Mouse (Mus musculus) E14TG2a.4 (cell line): Measurements from ENCODE around the gene Krtap10-4.
"Not testable (repeated sequence)": the region's sequence is repeated elsewhere in the genome, so short reads cannot be mapped to it uniquely, and the experiment has no call there.

Experiments used
- H3K27me3 ChIP-seq: 2 replicates; pipeline ENCODE4 v1.6.1; 2014; ENCODE audit warnings: low read length, control low read depth; ENCODE audit not compliant: insufficient read depth
- H3K36me3 ChIP-seq: 2 replicates; pipeline ENCODE4 v1.6.1; 2014; ENCODE audit warnings: low read length, control low read depth; ENCODE audit not compliant: insufficient read depth
- H3K4me1 ChIP-seq: replicated peaks from 2 replicates; pipeline ENCODE4 v1.6.1; 2014; ENCODE audit warnings: low read depth, low read length, control low read depth
- H3K4me3 ChIP-seq: replicated peaks from 2 replicates; pipeline ENCODE4 v1.5.1; 2014; ENCODE audit warnings: mild to moderate bottlenecking, low read length
- H3K9me3 ChIP-seq: 2 replicates; pipeline ENCODE4 v1.6.1; 2014; ENCODE audit warnings: low read length, control low read depth
- CTCF ChIP-seq: conservative IDR thresholded peaks from 2 replicates; pipeline ENCODE4 v1.5.1; 2014; ENCODE audit warnings: low read length
- NANOG ChIP-seq: IDR thresholded peaks from 2 replicates; pipeline ENCODE4 v1.6.1; 2014; ENCODE audit warnings: borderline replicate concordance, low read length, mixed read lengths
- POU5F1 ChIP-seq: IDR thresholded peaks from 2 replicates; pipeline ENCODE4 v1.6.1; 2014; ENCODE audit warnings: low read length, borderline replicate concordance

The Krtap10-4 gene

DNA sequence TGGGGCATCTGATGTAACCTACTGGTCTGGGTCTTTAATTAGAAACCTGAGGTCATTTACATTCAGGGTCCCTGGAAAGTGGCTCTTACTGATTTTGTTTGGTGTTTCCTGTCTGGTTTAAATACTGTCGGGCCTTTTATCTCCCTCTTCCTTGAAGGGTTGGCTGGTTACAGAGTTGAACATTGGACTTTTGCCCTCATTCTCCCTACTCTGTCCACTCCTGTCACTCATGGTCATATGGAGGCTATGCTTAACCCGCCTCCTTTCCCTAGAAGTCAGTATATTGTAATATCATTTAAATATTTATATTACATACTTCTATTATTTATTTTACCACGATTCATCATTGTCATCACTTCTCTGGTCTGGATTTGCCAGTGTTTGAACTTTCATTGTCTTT is 22.8 kb downstream of the Krtap10-4 start:
- TF ChIP-seq CTCF (no peak), NANOG (no peak), POU5F1 (no peak)
- H3K9me3 ChIP-seq, result peaks cover 19% of the 10 kb centered on the region
- H3K4me1 ChIP-seq, result 0 out of 2 replicates have a peak, but pooled peaks cover 3% of the 10 kb centered on the region
- no peak overlapping the region for H3K4me3 ChIP-seq
- H3K36me3 ChIP-seq, result no peaks in the 10 kb centered on the region
- H3K27me3 ChIP-seq, result no peaks in the 10 kb centered on the region

DNA sequence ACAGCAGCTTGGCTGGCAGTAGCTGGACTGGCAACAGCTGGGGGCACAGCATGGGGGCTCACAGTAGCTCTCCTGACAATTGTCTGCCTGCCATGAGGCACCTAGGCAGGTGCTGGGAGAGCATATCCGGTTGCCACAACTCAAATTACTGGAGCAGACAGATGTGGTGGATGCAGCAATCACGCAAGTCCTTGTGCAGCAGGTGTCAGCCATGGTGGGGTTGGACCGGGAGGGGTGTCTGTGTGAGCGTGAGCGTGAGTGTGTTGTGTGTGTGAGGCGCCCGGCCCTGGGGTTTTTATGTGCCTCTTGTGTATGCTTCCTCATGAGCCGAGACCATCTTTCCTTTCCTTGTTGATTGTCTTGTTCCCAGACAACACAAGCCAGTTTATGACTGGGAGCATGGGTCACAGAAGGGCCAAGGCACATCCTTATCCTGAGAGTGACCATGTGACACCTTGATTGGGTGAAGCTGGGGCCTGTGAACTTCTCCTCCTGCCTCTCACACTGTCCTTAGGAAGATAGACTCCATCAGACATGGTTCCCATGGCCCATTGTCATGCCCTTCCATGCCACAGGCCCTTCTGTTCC is 27.9 kb downstream of the Krtap10-4 start, which contains the start of gene Gm19668:
Gene Gm19668, minus strand, starts transcription at position 213 of the 588 bp plus-strand sequence.
- no peak within 1 kb of the TSS for H3K4me3 ChIP-seq
- TF ChIP-seq NANOG, result no peak
- no peak for TF ChIP-seq CTCF
- no peak for TF ChIP-seq POU5F1
- peaks cover 30% of the 10 kb centered on the region for H3K4me1 ChIP-seq
- H3K27me3 ChIP-seq, result no peaks in the 10 kb centered on the region
- H3K36me3 ChIP-seq, result no peaks in the 10 kb centered on the region
- H3K9me3 ChIP-seq, result peaks cover 2% of the 10 kb centered on the region; the same call in 1 of the 2 replicates

DNA sequence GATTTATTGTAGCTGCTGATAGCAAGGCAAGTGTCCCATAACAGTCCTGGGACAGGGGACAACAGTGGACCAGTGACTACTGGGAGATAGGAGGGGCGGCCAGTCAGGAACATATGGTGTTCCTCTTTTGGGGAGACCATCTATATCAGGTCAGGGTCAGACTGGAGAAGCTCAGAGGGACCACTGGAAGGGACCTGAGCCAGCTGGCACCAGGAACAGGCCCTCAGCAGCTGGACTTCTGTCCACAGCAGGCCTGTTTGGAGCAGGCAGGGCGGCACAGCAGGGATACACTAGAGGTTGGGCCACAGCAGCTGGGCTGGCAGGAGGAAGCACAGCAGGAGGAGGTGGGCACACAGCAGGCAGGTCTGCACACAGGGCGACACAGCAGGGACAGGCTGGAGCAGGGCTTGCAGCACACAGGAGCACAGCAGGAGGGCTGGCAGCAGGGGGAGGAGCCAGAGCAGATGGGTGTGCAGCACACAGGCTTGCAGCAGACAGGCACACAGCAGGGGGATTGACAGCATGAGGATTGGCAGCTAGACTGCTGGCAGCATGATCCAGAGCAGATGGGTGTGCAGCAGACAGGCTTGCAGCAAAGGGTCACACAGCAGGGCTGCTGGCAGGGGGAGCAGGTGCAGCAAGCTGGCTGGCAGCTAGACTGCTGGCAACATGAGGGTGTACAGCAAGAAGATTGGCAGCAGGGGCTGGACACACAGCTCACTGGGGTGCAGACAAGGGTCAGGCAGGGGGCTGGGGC is 28.6 kb downstream of the Krtap10-4 start:
- H3K4me3 ChIP-seq, result not testable (repeated sequence)

DNA sequence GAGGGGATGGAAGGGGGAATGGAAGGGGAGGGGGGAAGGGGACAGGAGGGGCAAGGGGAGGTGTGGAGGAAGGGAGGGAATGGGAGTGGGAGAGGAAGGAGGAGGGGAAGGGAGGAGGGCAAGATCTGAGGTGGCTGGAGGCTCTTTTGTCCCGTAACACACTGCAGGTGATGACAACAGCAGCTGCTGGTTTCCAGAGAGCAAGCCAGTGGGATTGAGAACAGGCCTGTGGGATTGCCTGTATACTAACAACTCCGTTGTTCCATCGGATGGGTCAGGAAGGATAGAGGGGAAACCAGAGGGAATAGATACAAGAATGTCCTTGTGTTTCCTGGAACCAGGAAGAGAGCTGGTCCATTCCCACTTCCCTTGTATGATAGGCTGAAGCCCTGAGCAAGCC is 29.2 kb downstream of the Krtap10-4 start:
- no peaks in the 10 kb centered on the region for H3K9me3 ChIP-seq
- peaks cover 30% of the 10 kb centered on the region for H3K4me1 ChIP-seq
- TF ChIP-seq POU5F1 (no peak), NANOG (no peak), CTCF (no peak)
- no peaks in the 10 kb centered on the region for H3K36me3 ChIP-seq
- no peak overlapping the region for H3K4me3 ChIP-seq
- H3K27me3 ChIP-seq, result no peaks in the 10 kb centered on the region

More for the DNA sequence above, 28.6 kb downstream of the Krtap10-4 start:
- H3K36me3 ChIP-seq, H3K9me3 ChIP-seq, H3K27me3 ChIP-seq: not testable (repeated sequence)
- peaks cover 30% of the 10 kb centered on the region for H3K4me1 ChIP-seq

DNA sequence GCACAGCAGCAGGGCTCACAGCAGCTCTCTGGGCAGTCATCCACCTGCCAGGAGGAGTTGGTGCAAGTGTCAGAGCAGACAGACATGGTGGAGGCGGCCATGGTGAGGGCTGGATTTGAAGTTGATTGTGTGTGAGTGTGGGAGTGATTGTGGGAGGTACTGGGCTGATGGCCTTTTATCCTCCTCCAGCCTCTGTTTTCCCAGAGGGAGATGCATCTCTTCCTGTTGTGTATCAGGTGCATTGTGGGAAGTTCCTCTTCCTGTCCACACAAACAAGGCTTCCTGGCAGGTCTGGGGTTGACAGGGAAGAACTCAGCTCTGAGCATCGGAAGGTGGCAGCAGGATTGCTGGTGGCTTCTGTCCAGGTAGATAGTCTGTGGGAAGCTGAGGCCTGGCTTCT is 31.9 kb downstream of the Krtap10-4 start, which contains the start of gene Gm9639:
Gene Gm9639, minus strand, starts transcription at position 101 of the 400 bp plus-strand sequence.
- Histone ChIP-seq H3K4me1 (peaks cover 30% of the 10 kb centered on the region), H3K27me3 (no peaks in the 10 kb centered on the region), H3K4me3 (no peak within 1 kb of the TSS), H3K36me3 (no peaks in the 10 kb centered on the region), H3K9me3 (no peaks in the 10 kb centered on the region)
- TF ChIP-seq CTCF, result no peak
- TF ChIP-seq POU5F1, result no peak
- TF ChIP-seq NANOG, result no peak

DNA sequence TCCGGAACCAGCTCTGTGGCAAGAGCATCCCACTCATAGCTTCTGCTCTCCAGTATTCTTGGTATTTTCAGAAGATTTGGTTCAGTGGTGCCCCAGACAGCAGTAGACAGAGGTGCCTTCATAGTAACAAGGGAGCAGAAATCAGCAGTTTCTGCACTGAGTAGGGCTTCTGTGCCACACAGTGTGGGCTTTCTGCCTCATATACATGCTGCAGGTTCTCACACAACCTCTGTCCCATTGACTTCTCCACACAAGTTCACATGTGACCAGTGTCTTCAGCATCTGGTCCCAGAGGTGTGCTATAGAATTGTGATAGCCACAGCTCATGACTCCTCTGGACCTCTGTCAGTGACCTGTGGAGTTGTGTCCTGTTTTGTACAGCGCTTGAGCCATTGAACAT is 38.3 kb downstream of the Krtap10-4 start:
- Histone ChIP-seq H3K4me1 (no peaks in the 10 kb centered on the region), H3K36me3 (no peaks in the 10 kb centered on the region), H3K4me3 (no peak overlapping the region), H3K27me3 (no peaks in the 10 kb centered on the region), H3K9me3 (no peaks in the 10 kb centered on the region)
- TF ChIP-seq CTCF (no peak), POU5F1 (no peak)

DNA sequence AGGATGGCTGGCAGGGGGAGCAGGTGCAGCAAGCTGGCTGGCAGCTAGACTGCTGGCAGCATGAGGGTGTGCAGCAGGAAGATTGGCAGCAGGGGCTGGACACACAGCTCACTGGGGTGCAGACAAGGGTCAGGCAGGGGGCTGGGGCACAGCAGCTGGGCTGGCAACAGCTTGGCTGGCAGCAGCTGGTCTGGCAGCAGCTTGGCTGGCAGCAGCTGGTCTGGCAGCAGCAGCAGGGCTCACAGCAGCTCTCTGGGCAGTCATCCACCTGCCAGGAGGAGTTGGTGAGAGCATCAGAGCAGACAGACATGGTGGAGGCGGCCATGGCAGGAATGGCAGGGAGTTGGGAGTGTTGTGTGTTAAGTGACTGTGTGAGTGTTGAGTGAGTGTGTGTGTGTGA is 39.0 kb downstream of the Krtap10-4 start, which contains the start of gene Gm7137:
Gene Gm7137, minus strand, starts transcription at position 325 of the 400 bp plus-strand sequence.
- H3K4me3 ChIP-seq, H3K27me3 ChIP-seq, H3K9me3 ChIP-seq, H3K4me1 ChIP-seq, H3K36me3 ChIP-seq: not testable (repeated sequence)

DNA sequence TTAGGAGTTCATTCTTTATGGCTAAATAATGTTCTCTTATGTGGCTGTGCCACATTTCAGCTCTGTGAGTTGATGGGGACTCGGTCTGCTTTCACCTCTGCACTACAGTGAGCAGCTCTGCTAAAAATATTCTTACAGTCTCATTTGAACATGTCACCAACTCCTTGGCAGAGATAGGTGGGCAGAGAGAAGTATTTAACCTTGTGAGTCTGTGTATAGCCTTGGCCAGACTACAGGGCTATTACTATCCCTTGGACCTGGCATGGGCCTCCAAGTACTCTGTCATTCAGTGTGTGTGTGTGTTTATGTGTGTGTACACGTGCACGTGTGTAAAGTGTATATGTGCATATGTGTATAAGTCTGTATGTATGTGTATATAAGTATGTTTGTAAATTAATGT is 43.5 kb downstream of the Krtap10-4 start:
- not testable (repeated sequence) for H3K9me3 ChIP-seq, H3K27me3 ChIP-seq, H3K36me3 ChIP-seq, H3K4me1 ChIP-seq, H3K4me3 ChIP-seq

DNA sequence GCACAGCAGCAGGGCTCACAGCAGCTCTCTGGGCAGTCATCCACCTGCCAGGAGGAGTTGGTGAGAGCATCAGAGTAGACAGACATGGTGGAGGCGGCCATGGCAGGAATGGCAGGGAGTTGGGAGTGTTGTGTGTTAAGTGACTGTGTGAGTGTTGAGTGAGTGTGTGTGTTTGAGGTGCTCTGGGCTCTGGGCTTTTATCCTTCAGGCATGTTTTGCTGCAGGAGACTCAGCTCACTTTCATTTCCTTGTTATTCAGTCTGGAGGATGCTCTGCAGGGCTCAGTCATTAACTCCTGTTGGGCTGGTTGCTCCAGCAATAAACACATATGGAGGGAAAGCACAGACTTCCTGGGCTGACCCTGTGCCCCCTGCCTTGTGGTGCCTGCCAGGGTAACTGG is 44.5 kb downstream of the Krtap10-4 start, which contains the start of gene Gm3250:
Gene Gm3250, minus strand, starts transcription at position 101 of the 400 bp plus-strand sequence.
- not testable (repeated sequence) for H3K4me3 ChIP-seq, H3K36me3 ChIP-seq, H3K9me3 ChIP-seq, H3K4me1 ChIP-seq, H3K27me3 ChIP-seq

DNA sequence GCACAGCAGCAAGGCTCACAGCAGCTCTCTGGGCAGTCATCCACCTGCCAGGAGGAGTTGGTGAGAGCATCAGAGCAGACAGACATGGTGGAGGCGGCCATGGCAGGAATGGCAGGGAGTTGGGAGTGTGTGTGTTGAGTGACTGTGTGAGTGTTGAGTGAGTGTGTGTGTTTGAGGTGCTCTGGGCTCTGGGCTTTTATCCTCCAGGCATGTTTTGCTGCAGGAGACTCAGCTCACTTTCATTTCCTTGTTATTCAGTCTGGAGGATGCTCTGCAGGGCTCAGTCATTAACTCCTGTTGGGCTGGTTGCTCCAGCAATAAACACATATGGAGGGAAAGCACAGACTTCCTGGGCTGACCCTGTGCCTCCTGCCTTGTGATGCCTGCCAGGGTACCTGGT is 50.1 kb downstream of the Krtap10-4 start, which contains the start of gene Gm7138:
Gene Gm7138, minus strand, starts transcription at position 101 of the 400 bp plus-strand sequence.
- H3K4me3 ChIP-seq, H3K36me3 ChIP-seq, H3K9me3 ChIP-seq, H3K4me1 ChIP-seq, H3K27me3 ChIP-seq: not testable (repeated sequence)
